Mouse (Mus musculus) neural tube, embryonic 13.5 days (tissue): ENCODE measurements around the gene Polm. TPM values are rescaled to one million over a fixed set of nuclear protein-coding genes. Genes with fewer than 3 reads are reported as not detected.

Experiments used
- ATAC-seq: fragments of 200-750 bp; cut with Nextera tagmentation; 2 replicates; pipeline ENCODE4 v1.8.0; 2017; ENCODE audit warnings: low read depth, mild to moderate bottlenecking, moderate TSS enrichment, moderate library complexity
- H3K27ac ChIP-seq: fragments of 300-500 bp; sonication (generic); replicated peaks from 2 replicates; pipeline ENCODE4 v1.5.1; 2015; ENCODE audit warnings: moderate library complexity, mild to moderate bottlenecking, inconsistent platforms
- H3K27me3 ChIP-seq: fragments of 300-500 bp; sonication (generic); 2 replicates; pipeline ENCODE4 v1.6.1; 2015; ENCODE audit warnings: mild to moderate bottlenecking, inconsistent platforms
- H3K36me3 ChIP-seq: fragments of 300-500 bp; sonication (generic); 2 replicates; pipeline ENCODE4 v1.6.1; 2015; ENCODE audit warnings: mild to moderate bottlenecking, inconsistent platforms
- H3K4me1 ChIP-seq: fragments of 300-500 bp; sonication (generic); replicated peaks from 2 replicates; pipeline ENCODE4 v1.6.1; 2015; ENCODE audit warnings: inconsistent platforms
- H3K4me2 ChIP-seq: fragments of 300-500 bp; sonication (generic); 2 replicates; pipeline ENCODE4 v1.6.1; 2015; ENCODE audit warnings: inconsistent platforms, mild to moderate bottlenecking, moderate library complexity
- H3K4me3 ChIP-seq: fragments of 300-500 bp; sonication (generic); 2 replicates; pipeline ENCODE4 v1.5.1; 2015; ENCODE audit warnings: mild to moderate bottlenecking, inconsistent platforms
- H3K9ac ChIP-seq: fragments of 300-500 bp; sonication (generic); 2 replicates; pipeline ENCODE4 v1.6.1; 2015; ENCODE audit warnings: moderate library complexity, mild to moderate bottlenecking, inconsistent platforms
- H3K9me3 ChIP-seq: fragments of 300-500 bp; sonication (generic); 2 replicates; pipeline ENCODE4 v1.6.1; 2016; ENCODE audit warnings: inconsistent platforms
- WGBS: fragments of 180-500 bp; shearing (Covaris S2); methylation state at CpG from one replicate; pipeline ENCODE4 v1.1.7; 2015; 5-methylcytosine and 5-hydroxymethylcytosine counted together
- polyA plus RNA-seq: library from polyadenylated mRNA; unstranded; fragments of >200 nt; fragmentation: Nextera tagmentation; extraction: Ambion mirVana; gene quantifications from 2 replicates; pipeline ENCODE4 v1.2.1, GENCODE M21; 2015

Polm gene
- polyA plus RNA-seq, 1 experiment from 2014 or later = 5.0 TPM

DNA sequence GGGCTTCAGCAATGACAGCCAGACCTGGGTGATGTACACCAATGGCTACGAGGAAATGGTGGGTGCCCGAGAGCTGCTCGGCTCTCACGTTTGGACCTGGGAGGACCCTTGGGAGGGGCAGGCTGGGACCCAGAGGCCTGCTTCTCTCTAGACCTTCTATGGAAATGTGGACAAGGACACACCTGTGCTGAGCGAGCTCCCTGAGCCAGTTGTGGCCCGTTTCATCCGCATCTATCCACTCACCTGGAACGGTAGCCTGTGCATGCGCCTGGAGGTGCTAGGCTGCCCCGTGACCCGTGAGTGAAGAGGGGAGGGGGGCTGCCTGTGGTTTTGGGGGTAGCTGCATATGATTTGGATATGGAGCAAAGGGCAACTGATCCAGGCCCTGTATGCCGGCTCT is 30.5 kb upstream of the Polm start:
- Histone ChIP-seq H3K36me3 (peaks cover 41% of the 10 kb centered on the region), H3K4me3 (no peak overlapping the region)
- WGBS = 92% methylated on average over 12 of the region's 12 CpGs

DNA sequence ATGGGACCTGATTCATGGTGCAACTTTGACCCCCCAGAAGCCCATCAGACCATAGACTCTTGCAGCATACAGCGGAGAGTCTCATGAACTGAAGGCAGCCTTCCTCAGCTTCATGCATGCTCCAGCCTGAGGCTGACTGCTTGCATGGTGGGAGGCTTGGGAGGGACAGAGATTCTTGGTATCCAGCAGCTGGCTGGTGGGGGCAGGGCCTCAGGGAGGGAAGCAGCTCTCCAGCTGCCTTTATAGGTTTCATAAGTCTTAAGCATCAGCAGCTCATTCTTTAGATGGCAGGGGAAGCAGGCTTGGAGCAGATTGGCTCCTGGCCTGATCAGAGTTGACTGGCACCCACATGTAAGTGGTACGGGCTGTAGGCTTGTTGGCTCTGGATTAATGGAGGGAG is 29.4 kb upstream of the Polm start:
- Histone ChIP-seq H3K4me1 (peaks cover 9% of the 10 kb centered on the region; the same call in 1 of the 2 replicates), H3K27me3 (peaks cover 21% of the 10 kb centered on the region), H3K4me3 (no peak overlapping the region), H3K9ac (no peak overlapping the region), H3K27ac (no peak overlapping the region), H3K36me3 (peaks cover 29% of the 10 kb centered on the region), H3K9me3 (no peaks in the 10 kb centered on the region), H3K4me2 (no peak overlapping the region)
- 81% methylated on average over 2 of the region's 2 CpGs for WGBS
- ATAC-seq = no peak

More for the DNA sequence above, 30.5 kb upstream of the Polm start:
- ATAC-seq = no peak
- Histone ChIP-seq H3K9ac (no peak overlapping the region), H3K4me1 (no peaks in the 10 kb centered on the region), H3K27me3 (peaks cover 9% of the 10 kb centered on the region), H3K9me3 (no peaks in the 10 kb centered on the region), H3K27ac (no peak overlapping the region), H3K4me2 (no peak overlapping the region)

DNA sequence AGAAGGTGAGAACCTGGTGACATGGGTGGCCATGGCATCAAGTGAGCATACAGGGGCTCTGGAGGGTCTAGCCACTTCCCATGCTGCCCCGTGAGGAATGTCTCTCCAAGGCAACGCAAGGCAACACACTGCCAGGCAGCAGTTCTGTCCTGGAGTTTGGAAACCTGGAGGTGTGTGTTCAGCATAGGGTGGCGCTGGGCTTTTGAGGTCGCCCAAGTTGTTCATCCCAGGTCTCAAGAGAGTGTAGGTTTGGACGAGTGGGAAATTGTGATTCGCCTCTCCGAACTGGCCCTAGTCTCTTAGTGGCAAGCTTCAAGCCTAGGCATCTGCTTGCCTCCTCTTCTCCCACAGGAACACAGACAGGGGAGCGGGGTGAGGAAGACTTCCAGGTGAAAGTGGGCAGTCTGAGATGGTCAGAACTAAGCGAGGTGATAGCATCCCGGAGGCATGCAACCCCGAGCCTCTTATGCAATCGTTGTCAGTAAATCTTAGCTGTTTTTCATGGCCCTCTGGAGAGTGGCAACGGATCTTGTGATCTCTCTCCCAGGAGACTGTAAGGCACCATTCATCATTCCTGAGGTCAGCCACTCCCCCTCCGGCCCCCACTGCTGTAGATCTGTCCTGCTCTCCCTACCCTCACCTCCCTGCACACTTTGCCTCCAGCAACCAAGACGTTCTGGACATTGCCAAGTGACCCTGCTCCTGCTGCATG is 24.7 kb upstream of the Polm start:
- Histone ChIP-seq H3K27ac (no peak overlapping the region), H3K4me2 (peak overlapping the region; percentile 52), H3K9ac (peak overlapping the region; percentile 58; the same call in 1 of the 2 replicates), H3K36me3 (no peaks in the 10 kb centered on the region), H3K27me3 (peaks cover 47% of the 10 kb centered on the region), H3K9me3 (no peaks in the 10 kb centered on the region), H3K4me3 (peak overlapping the region; percentile 30), H3K4me1 (peaks cover 18% of the 10 kb centered on the region)
- no peak for ATAC-seq
- 20% methylated on average over 15 of the region's 15 CpGs for WGBS

DNA sequence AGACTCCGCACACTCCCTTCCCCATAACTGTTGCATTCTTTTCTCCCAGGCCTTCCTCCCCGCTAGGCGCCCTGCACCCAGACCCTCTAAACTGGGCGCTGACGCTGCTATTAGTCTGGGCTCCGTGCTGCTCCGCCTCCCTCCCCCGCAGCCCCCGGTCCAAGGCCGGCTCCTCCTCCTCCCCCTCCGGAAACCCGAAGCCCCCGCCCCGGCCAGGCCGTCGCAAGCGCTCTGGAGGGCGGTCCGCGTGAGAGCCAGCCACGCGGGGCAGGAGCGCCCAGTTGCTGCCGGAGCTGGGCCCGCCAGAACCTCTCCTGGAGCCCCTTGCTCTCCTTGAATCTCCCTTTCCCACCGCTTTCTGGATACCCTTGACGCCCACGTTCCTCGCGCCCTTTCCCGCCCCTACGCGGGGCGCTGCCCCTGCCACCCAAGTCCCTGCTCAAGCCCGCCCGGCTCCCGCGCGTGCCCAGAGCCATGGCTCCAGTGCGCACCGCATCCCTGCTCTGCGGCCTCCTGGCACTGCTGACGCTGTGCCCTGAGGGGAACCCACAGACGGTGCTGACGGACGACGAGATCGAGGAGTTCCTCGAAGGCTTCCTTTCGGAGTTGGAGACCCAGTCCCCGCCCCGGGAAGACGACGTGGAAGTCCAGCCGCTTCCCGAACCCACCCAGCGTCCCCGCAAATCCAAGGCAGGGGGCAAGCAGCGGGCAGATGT is 24.0 kb upstream of the Polm start, which contains the start of gene Aebp1:
Aebp1 (plus strand) TSS at position 270 of the 716 bp plus-strand sequence.
- no peak within 1 kb of the TSS for H3K27ac ChIP-seq
- peak within 1 kb of the TSS; percentile 30 for H3K4me3 ChIP-seq
- no peaks in the 10 kb centered on the region for H3K36me3 ChIP-seq
- no peaks in the 10 kb centered on the region for H3K9me3 ChIP-seq
- ATAC-seq = no peak
- peaks cover 47% of the 10 kb centered on the region for H3K27me3 ChIP-seq
- peak within 1 kb of the TSS; percentile 52 for H3K4me2 ChIP-seq
- H3K9ac ChIP-seq = peak within 1 kb of the TSS; percentile 58
- peaks cover 18% of the 10 kb centered on the region for H3K4me1 ChIP-seq
- WGBS = 3% methylated on average over 53 of the region's 59 CpGs

DNA sequence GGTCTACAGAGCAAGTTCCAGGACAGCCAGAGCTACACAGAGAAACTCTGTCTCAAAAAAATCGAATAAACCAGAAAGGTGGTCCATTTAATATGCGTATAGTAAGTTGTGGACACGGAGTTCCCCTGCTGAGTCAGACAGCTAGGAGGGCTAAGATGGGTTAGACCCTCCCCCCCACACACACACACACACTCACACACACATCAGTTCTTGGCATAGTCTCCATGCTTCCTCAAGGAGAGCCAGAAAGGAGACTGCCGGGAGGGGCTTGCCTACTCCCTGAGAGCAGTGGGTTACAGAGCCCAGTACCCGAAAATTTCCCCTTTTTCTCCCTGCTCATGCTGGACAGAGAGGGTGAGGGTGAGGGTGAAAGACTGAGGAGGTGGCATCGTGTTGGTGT is 22.8 kb upstream of the Polm start:
- no peak; the same call in 1 of the 2 replicates for ATAC-seq
- Histone ChIP-seq H3K27ac (no peak overlapping the region), H3K27me3 (peaks cover 47% of the 10 kb centered on the region), H3K4me1 (peaks cover 18% of the 10 kb centered on the region), H3K4me3 (no peak overlapping the region), H3K9ac (no peak overlapping the region), H3K36me3 (no peaks in the 10 kb centered on the region), H3K9me3 (no peaks in the 10 kb centered on the region), H3K4me2 (no peak overlapping the region)
- 72% methylated on average over 6 of the region's 6 CpGs for WGBS

DNA sequence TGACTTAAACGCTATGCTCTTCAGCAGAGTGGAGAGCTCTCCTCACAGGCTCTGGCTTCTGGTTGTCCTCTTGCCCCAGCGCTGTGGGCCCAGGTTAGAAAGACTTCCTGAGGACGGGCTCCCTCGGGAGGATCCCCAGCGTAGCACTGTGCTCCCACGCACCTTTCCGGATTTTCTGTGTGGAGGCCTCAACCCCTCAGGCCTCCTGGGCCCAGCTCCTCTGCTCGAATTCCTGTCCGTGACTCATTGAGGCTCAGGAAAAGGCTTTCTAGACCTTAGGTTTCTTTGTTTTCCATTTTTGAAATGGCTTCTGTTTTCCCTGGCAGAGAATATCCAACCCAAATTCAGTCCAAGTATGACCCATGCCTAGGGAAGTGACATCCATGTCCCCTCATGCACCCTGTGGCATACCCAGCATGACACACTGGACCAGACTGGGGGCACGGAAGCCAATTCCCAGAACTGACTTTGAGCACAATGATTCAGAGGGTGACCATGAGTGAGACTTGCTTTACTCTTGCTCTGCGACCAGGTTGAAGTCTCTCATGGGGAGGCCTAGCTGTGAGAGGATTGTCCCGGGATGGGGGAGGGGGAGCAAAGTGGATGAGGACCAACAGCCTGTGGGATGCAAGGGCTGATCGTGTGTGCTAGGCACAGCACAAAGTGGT is 22.2 kb upstream of the Polm start:
- WGBS = 86% methylated on average over 13 of the region's 13 CpGs
- H3K4me2 ChIP-seq = no peak overlapping the region
- H3K4me3 ChIP-seq = no peak overlapping the region
- no peak overlapping the region for H3K27ac ChIP-seq
- no peaks in the 10 kb centered on the region for H3K9me3 ChIP-seq
- peaks cover 47% of the 10 kb centered on the region for H3K27me3 ChIP-seq
- no peaks in the 10 kb centered on the region for H3K36me3 ChIP-seq
- peaks cover 18% of the 10 kb centered on the region for H3K4me1 ChIP-seq
- ATAC-seq = no peak
- H3K9ac ChIP-seq = no peak overlapping the region

DNA sequence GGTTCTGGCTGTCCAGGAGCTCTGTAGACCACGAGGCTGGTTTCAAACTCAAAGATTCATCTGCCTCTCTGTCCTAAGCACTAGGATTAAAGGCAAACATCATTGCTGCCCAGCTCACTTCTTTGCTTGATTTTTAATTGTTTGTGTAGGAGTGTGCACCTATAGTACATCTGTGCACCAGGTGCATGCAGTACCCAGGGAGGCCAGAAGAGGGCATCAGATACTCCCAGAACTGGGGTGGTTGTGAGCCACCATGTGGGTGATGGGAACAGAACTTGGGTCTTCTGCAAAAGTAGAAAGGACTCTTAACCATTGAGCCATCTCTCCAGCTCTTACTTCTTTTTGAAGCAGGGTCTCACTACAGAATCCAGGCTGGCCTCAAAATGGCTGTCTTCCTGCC is 20.9 kb upstream of the Polm start:
- Histone ChIP-seq H3K4me2 (no peak overlapping the region), H3K4me3 (no peak overlapping the region), H3K4me1 (peaks cover 18% of the 10 kb centered on the region), H3K27me3 (peaks cover 41% of the 10 kb centered on the region), H3K36me3 (no peaks in the 10 kb centered on the region), H3K9me3 (no peaks in the 10 kb centered on the region), H3K27ac (no peak overlapping the region), H3K9ac (no peak overlapping the region)
- ATAC-seq = no peak
- 72% methylated on average over 1 of the region's 1 CpGs for WGBS

DNA sequence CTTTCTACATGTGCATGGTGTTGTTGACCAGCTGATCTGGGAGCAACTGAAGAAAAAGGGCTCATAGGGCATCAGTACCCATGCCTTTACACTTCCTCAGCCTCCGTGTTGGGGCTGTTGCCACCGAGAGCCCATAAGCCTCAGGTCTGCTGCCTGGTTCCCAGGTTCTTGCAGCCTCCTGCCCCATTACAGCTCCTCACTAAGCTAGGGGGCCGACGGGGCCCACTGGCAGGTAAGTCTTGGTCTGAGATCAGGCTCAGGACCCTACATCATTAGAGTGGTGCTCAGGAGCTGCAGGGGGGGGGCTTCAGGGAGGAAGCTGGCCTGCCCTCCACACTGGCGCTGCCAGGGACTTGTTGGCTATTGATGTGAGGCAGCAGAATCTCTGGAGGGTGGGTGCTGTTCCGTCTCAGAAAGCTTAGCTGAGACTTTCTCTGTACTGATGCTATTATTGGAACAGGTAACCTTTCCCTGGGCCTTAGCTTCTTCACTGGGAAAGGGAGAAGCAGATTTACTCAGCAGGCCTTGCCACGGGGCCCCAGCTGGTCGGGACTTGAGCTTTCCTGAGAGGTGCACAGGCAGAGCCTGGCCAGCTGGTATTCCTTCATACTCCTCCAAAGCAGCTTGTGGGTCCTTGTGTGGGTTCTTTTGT is 18.8 kb upstream of the Polm start:
- H3K9me3 ChIP-seq = no peaks in the 10 kb centered on the region
- H3K9ac ChIP-seq = no peak overlapping the region
- no peak for ATAC-seq
- no peak overlapping the region for H3K27ac ChIP-seq
- H3K4me3 ChIP-seq = no peak overlapping the region
- H3K36me3 ChIP-seq = no peaks in the 10 kb centered on the region
- peaks cover 20% of the 10 kb centered on the region for H3K27me3 ChIP-seq
- H3K4me1 ChIP-seq = peaks cover 3% of the 10 kb centered on the region
- no peak overlapping the region for H3K4me2 ChIP-seq
- 79% methylated on average over 8 of the region's 8 CpGs for WGBS

DNA sequence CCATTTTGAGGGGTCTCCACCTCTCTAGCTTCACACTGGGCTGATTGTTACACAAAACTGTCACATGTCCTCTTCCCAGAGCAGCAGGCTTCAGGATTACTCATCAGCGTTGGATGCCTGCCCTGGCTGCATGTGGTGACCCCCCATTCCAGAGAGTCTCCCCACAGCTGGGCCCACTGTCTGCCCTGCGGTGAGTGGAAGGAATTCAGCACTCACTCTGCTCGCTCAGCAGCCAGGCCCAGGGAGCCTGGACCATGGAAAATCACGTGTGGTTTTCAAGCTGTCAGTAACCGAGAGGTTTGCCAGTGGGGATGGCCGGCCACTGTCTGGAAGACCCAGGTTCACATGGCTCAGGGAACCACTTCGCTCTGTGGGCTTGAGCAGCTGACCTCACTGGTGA is 18.1 kb upstream of the Polm start:
- H3K27me3 ChIP-seq = peaks cover 13% of the 10 kb centered on the region
- H3K4me1 ChIP-seq = no peaks in the 10 kb centered on the region
- H3K9ac ChIP-seq = no peak overlapping the region
- H3K4me3 ChIP-seq = no peak overlapping the region
- WGBS = 41% methylated on average over 7 of the region's 7 CpGs
- no peak overlapping the region for H3K4me2 ChIP-seq
- H3K27ac ChIP-seq = no peak overlapping the region
- no peaks in the 10 kb centered on the region for H3K9me3 ChIP-seq
- ATAC-seq = no peak
- no peaks in the 10 kb centered on the region for H3K36me3 ChIP-seq

DNA sequence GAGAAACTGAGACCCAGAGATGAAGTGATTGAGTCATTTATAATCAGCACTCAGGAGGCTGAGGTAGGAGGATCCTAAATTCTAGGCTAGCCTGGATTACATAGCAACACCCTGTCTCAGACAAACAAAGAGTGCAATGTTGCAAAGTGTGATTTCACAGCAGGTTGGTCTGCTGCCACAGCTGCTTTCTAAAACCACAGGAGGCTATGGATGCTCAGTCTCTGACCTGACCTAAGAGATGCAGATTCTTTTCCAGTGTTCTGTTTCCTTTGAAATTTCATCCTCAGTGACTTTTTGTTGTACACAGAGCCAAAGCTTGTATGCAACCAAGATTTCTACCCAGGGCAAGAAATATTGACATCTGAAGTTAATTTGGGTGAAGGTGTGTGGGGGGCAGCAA is 17.7 kb upstream of the Polm start:
- no peak for ATAC-seq
- no peak overlapping the region for H3K4me2 ChIP-seq
- no peak overlapping the region for H3K27ac ChIP-seq
- H3K9me3 ChIP-seq = no peaks in the 10 kb centered on the region
- peaks cover 9% of the 10 kb centered on the region for H3K27me3 ChIP-seq
- H3K4me1 ChIP-seq = no peaks in the 10 kb centered on the region
- no peak overlapping the region for H3K4me3 ChIP-seq
- H3K36me3 ChIP-seq = no peaks in the 10 kb centered on the region
- no peak overlapping the region for H3K9ac ChIP-seq

DNA sequence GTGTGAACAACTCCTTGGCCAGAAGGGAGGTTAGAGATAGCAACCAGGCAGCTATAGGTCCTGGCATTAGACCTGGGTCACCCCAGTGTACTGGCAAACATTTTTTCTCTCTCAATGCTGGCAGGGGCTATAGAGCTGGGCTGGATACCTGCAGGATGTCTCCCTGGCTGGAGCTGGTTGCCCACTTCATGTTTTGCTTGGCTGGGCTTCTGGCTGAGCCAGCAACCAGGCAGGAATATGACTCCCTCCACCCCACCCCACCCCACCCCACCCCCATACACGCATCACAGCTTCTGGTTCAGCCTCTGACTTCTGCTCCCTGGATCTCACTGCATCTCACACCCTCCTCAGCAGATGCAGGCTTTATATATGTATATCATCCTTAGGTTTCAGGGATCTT is 14.5 kb upstream of the Polm start:
- Histone ChIP-seq H3K9ac (no peak overlapping the region), H3K4me2 (no peak overlapping the region), H3K27me3 (no peaks in the 10 kb centered on the region), H3K27ac (no peak overlapping the region), H3K4me1 (no peaks in the 10 kb centered on the region), H3K36me3 (no peaks in the 10 kb centered on the region), H3K4me3 (no peak overlapping the region), H3K9me3 (no peaks in the 10 kb centered on the region)
- no peak for ATAC-seq
- 60% methylated on average over 1 of the region's 1 CpGs for WGBS
